Mouse (Mus musculus) liver, postnatal 0 days (tissue): ENCODE results near the gene Ablim1.

Experiments
- CTCF ChIP-seq: sonication (generic); IDR thresholded peaks from 2 replicates; pipeline ENCODE4 v1.5.1; 2016; ENCODE audit warnings: antibody characterized with exemption, low read depth
- EP300 ChIP-seq: IDR thresholded peaks from 2 replicates; pipeline ENCODE4 v1.6.1; 2016; ENCODE audit warnings: antibody characterized with exemption, low read depth, mild to moderate bottlenecking

DNA sequence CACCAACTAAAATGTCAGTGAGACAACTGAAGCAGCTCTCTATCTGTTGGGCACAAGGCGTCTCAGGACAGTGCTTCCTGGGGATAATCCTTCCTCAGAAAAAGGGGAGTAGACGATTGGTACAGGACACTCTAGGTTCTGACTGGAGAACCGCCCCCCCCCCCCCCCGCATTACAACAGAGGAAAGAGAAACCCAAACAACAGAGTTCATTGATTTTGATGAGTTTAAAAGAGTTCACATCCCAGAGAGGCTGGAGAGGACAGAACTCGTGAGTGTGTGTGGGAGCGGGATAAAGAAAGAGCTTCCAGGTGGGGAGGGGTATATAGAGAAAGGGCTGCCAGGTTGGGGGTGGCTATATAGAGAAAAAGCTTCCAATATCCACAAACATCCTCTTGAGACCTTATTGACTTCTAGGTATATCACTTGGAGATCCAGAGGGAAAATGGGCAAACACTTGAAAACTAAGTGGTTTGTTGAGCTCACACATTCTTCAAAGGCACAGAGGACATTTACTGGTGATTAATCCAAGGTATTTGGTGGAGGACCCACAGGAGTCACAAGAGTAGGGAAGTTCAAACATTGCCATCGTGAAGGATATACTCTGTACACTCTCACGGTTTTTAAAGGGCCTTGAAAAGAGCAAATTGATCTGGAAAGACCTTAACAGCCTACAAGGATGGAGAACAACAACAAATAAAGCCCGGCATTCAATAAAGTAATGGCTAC lies 6.1 kb upstream of the Ablim1 start:
- TF ChIP-seq CTCF (no peak), EP300 (0 out of 2 replicates have a peak, but pooled peaks have one; percentile 21)
